Mouse (Mus musculus) kidney, postnatal 14 days (tissue): ENCODE data around the gene Rec8.

Source experiments
- DNase-seq: peaks from one replicate; pipeline ENCODE4 v3.0.0; 2022; ENCODE audit warnings: mixed read lengths

Rec8 gene

DNA sequence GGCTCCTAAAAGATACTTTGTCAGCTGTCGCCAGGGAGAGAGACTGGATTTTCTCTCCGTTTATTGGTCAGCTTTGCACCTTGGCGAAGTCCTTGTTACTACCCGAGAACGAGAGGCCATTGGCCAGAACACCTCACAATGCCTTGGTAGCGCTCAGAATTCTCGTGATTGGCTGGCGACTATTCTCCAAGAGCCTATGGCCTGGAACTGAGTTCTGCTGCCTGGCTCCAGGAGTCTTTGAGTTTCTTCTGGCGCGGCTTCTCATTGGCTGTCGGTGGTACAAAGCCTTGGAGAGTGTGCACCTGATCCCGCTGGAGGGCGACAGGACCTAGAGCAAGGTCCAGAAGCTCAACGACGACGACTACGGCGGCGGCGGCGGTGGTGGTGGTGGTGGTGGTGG is at the start of gene Rec8:
Rec8 (plus strand) TSS at position 216 of the 400 bp plus-strand sequence.
- DNase-seq: peak; percentile 59

- DNase-seq: no peak
Observed at GRCm38 (mm10) chr14:55570588-55570987, 47.2 kb upstream of the Rec8 start.

DNA sequence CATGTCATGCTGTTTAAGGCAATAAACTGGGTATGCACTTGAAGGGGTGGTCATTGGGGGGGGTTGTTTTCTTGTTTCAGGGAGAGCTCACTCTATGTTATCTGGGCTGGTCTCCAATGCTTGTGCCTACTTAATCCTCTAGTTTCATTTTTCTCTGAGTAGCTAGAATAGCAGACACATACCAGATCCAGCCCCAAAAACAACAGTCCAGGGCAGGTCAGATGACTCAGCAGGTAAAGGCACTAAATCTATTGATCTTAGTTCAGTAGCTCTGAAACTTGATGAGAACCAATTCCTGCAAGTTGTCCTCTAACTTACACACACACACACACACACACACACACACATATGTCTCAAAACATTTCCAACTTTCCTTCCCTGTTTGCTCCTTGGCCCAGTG is 46.1 kb upstream of the Rec8 start:
- no peak for DNase-seq

DNA sequence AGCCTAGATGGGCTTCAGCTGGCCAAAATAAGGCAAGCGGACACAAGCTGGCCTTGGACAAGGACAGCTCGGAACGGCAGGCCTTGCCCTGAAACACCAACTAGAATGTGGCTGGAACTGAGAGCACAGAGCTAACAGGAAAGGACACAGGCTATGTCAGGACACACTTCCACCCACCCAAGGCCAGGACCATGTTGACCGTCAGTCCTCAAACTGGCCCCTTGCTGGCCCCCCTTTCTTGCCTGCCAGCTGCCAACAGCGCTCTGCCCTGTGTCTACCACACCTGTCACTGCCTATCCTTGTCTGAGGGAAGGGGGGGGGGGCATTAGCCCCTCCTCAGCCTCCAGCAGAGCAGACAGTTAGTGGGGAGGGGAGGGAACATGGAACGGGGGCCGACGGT is 42.5 kb upstream of the Rec8 start, which contains the start of gene Fitm1:
Fitm1 (plus strand) TSS at position 316 of the 400 bp plus-strand sequence.
- DNase-seq: no peak

- DNase-seq: peak; percentile 53
Observed at GRCm38 (mm10) chr14:55575711-55576110, 42.1 kb upstream of the Rec8 start.

- DNase-seq: peak; percentile 39
Observed at GRCm38 (mm10) chr14:55576376-55576775, 41.5 kb upstream of the Rec8 start.

GRCm38 (mm10) chr14:55577871-55578667 is 39.8 kb upstream of the Rec8 start, which contains the start of gene Psme1:
Gene Psme1 (plus strand): TSS chr14:55578123.
- DNase-seq: peak; percentile 89

GRCm38 (mm10) chr14:55578668-55579269 is 39.1 kb upstream of the Rec8 start:
- DNase-seq: peak; percentile 80

DNA sequence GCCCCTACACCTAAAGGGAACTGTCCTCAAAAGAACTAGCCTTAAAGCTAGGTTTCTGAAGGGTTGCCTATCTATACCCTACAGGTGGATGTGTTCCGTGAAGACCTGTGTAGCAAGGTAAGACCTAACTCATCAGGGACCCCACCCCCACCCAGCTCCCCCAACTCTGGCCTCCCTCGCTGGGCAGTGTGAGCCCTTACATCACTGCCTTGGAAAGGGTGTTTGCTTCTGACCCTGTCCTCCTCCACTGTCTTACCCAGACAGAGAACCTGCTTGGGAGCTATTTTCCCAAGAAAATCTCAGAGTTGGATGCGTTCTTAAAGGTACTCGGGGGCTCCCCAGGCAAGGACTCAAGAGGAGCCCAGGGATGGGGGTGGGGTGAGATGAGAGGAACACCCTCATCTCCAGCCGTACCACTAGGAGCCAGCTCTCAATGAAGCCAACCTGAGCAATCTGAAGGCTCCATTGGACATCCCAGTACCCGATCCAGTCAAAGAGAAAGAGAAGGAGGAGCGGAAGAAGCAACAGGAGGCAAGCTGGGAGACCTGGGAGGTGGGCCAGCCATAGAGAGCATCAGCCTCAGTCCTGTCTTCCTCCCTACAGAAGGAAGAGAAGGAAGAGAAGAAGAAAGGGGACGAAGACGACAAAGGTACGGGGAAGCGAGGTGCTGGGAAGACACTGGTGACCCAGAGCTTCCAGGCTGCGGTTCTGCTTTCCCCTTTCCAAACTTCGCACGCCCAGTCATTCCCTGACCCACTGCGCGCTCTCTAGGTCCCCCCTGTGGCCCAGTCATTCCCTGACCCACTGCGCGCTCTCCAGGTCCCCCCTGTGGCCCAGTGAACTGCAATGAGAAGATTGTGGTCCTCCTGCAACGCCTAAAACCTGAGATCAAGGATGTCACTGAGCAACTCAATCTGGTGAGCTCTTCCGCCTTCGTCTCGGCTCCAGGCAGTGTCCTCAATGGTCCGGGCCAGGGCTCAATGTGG is 38.0 kb upstream of the Rec8 start:
- no peak for DNase-seq

GRCm38 (mm10) chr14:55580731-55581130 is 37.1 kb upstream of the Rec8 start:
- DNase-seq: no peak

GRCm38 (mm10) chr14:55581981-55582681 is 35.7 kb upstream of the Rec8 start:
- DNase-seq: no peak

- no peak for DNase-seq
Observed at GRCm38 (mm10) chr14:55584303-55584701, 33.5 kb upstream of the Rec8 start.

- peak; percentile 86 for DNase-seq
Observed at GRCm38 (mm10) chr14:55584702-55585565, 32.9 kb upstream of the Rec8 start, which contains the start of gene Emc9. Gene Emc9 (minus strand): TSS chr14:55585302.

DNA sequence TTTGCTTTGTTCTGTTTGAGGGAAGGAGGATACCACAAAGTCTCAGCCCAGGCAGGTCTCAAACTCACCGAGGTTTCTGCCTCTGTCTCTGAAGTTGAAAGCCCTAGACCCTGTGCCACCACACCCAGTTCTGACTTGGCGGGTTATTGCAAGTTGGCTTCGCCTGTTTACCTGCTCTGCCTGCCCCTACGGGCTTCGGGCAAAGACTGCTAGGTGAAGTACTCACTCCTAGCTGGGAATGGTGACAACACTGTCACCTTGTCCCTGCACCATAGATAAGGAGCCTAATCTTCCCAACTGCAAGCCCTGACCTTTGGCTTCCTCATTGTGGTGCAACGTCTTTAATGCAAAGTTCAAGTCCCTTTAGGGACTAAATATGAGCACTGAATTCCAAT is 32.3 kb upstream of the Rec8 start:
- DNase-seq: no peak

DNA sequence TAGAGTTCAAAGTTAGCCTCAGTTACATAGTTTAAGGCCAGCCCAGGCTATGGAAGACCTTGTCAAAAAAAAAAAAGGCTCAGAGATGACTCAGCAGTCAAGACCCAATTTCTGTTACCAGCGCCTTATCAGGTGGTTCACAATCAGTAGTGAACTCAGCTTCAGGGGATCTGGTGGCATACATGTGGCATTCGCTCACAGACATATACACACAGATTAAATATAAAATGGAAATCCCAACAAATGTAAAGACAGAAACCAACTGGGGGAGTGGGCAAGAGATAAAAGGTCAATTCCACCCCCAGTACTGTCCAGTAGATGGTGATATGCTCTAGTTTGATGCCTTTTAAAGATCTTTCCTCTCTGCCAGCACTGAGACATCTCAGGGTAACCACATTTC is 31.7 kb upstream of the Rec8 start:
- no peak for DNase-seq

DNA sequence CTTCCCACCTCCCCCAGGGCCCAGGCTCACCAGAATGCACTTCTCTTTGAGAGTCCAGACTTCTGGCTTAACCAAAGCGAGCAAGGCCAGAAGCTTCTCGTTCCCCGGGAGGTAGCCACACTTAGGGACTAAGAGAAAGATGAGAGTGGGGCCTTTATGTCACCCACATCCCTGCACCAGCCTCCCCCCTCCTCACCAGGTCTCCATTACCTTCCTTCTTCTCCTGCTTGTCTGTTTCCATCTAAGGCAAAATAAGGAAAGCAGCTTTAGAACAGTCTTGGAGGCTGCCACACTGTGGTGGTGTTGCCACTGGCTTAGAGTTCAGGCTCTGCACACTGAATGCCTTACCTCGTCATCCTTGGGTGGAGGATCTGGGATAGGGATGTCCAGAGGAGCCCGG is 28.6 kb upstream of the Rec8 start:
- no peak for DNase-seq

DNA sequence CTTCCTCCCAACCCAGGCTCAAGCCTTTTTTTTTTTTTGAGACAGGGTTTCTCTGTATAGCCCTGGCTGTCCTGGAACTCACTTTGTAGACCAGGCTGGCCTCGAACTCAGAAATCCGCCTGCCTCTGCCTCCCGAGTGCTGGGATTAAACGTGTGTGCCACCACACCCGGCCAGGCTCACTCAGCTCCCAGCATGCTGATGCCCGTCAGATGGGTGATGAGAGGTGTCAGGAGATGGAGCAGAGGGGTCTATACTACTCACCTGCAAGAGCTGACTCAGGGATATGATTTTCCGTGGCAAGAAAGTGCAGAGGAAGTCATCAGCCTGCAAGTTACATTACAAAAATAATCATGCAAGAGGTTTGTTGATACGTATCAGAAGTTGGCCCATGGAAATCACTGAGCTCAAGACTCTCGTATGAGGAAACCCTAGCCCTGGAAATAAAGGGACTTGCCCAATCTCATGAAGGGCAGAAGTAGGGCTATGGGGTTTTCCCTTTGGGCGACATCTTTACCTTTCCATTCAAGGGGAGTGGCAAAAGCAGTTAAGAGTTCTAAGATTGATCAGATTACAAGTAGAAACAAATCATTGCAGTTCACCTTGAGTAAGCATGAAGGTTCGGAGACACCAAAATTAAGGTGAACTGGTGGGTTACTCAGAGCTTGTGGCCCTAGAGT is 27.9 kb upstream of the Rec8 start:
- DNase-seq: no peak

DNA sequence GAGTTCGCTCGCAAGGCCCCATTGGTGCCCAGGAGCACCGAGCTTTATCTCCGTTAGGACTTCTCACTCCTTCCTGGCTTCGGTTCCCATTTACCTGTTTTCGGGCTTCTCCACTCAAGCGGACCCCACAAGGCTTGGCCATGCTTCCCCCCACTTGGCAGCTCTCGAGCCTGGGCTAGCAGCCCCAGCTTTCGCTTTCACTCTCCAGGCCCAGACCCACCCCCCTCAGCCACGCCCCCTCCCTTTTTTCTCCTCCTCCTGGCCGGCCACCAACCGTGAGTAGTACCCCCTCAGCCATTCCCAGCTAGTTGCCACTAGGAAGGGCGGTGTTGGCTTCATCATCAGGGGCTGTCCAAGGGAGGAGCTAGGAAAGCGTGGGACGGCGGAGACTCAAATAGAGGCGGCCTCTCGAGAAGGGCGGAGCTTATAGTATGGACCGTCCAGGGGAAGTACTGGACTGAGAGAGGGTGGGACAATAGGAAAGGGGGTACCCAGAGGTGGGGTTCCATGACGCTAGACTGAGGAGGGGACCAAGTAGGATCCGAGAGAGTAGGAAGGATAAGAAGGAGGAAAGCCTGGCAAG is 27.0 kb upstream of the Rec8 start, which contains the start of gene Psme2:
Psme2 (minus strand) TSS at position 366 of the 583 bp plus-strand sequence.
- DNase-seq: peak; percentile 96

DNA sequence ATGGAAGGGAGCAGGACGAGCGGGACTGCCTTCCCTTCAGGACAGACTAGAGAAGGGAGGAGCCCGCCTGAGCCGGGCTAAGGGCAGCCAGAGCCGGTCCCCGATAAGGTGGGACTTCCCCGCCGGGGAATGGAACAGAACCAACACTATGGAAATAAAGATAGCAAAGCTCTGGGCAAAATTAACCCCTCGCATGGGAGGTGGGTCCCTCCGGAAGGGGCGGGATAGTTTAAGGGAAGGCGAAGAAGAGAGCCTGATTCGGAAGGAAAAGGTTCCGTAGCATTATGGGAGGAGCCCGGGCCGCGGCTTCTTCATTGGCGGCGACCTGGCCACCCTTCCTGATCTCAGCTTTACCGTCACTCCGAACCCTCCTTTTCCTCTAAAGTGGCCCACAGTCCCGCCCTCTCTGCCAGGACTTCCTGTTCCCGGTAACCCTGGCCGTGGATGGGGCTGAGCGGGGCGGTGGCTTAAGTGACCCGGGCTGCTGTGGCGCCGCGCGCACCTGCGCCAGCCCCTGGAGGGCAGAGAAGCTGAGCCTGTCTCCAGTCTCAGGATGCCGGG is 26.4 kb upstream of the Rec8 start, which contains the start of gene Rnf31:
Rnf31 (plus strand) TSS at position 378 of the 561 bp plus-strand sequence.
- peak; percentile 97 for DNase-seq

DNA sequence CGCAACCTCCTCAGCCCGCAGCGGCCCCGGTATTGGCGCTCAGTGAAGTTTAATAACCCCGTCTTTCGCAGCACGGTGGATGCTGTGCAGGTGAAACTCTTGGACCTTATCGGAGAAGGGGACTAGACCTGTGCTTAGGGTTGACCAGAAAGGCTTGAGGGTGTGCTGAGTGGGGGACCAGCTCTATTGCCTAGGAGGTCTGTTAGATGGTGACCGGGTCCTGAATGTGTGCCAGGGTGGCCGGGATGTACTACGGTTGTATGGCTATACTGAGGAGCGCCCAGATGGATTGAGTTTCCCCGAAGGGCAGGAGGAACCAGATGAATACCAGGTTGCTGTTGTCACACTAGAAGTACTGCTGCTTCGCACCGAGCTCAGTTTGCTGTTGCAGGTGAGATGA is 25.6 kb upstream of the Rec8 start:
- no peak for DNase-seq
